Mouse (Mus musculus): ENCODE results near the gene Nav1. TPM values are rescaled to one million over a fixed set of nuclear protein-coding genes. Genes with fewer than 3 reads are reported as not detected.

Nav1 gene
- polyA plus RNA-seq, 1 experiment from 2014 or later: 1.1 TPM

GRCm38 (mm10) chr1:135430669-135431017 is 176.5 kb downstream of the Nav1 start:
- Histone ChIP-seq H3K4me2 (ENCODE audit: low read depth, low read length) (peak overlapping the region; percentile 79), H3K9me3 (replicated peaks; ENCODE audit: control insufficient read depth, low read length) (no peaks in the 10 kb centered on the region), H3K27me3 (ENCODE audit: control insufficient read depth, insufficient read depth, low read depth, low read length) (no peaks in the 10 kb centered on the region), H3K27ac (ENCODE audit: low read length) (no peak overlapping the region), H3K9ac (ENCODE audit: low read depth, low read length) (peak overlapping the region; percentile 58), H3K36me3 (ENCODE audit: control insufficient read depth, insufficient read depth) (no peaks in the 10 kb centered on the region), H3K4me3 (ENCODE audit: low read depth, low read length) (peak overlapping the region; percentile 73), H3K4me1 (ENCODE audit: control insufficient read depth, low read depth, low read length) (peaks cover 14% of the 10 kb centered on the region)
- 3% methylated on average over 14 of the region's 14 CpGs for WGBS (ENCODE audit: insufficient replicate concordance)
- ATAC-seq (ENCODE audit: low read depth): peak; percentile 61

- peak within 1 kb of the TSS; percentile 69 for H3K9ac ChIP-seq (ENCODE audit: low read depth, low read length)
- ATAC-seq (ENCODE audit: low read depth): peak; percentile 96
- H3K36me3 ChIP-seq (ENCODE audit: control insufficient read depth, insufficient read depth): no peaks in the 10 kb centered on the region
- H3K27ac ChIP-seq (ENCODE audit: low read length): no peak within 1 kb of the TSS
- no peaks in the 10 kb centered on the region for H3K9me3 ChIP-seq (replicated peaks; ENCODE audit: control insufficient read depth, low read length)
- peak within 1 kb of the TSS; percentile 79 for H3K4me2 ChIP-seq (ENCODE audit: low read depth, low read length)
- under 1% methylated on average over 65 of the region's 65 CpGs for WGBS (ENCODE audit: insufficient replicate concordance)
- H3K4me3 ChIP-seq (ENCODE audit: low read depth, low read length): peak within 1 kb of the TSS; percentile 73
- no peaks in the 10 kb centered on the region for H3K27me3 ChIP-seq (ENCODE audit: control insufficient read depth, insufficient read depth, low read depth, low read length)
- peaks cover 14% of the 10 kb centered on the region for H3K4me1 ChIP-seq (ENCODE audit: control insufficient read depth, low read depth, low read length)
Observed at GRCm38 (mm10) chr1:135429901-135430668, 177.0 kb downstream of the Nav1 start, which contains the start of gene Ipo9. Gene Ipo9, minus strand, starts transcription at chr1:135430499.

GRCm38 (mm10) chr1:135427390-135427789 is 179.7 kb downstream of the Nav1 start:
- H3K4me3 ChIP-seq (ENCODE audit: low read depth, low read length): no peak overlapping the region
- peaks cover 14% of the 10 kb centered on the region for H3K4me1 ChIP-seq (ENCODE audit: control insufficient read depth, low read depth, low read length)
- no peaks in the 10 kb centered on the region for H3K9me3 ChIP-seq (replicated peaks; ENCODE audit: control insufficient read depth, low read length)
- no peak for ATAC-seq (ENCODE audit: low read depth)
- no peaks in the 10 kb centered on the region for H3K27me3 ChIP-seq (ENCODE audit: control insufficient read depth, insufficient read depth, low read depth, low read length)
- H3K4me2 ChIP-seq (ENCODE audit: low read depth, low read length): no peak overlapping the region
- H3K36me3 ChIP-seq (ENCODE audit: control insufficient read depth, insufficient read depth): no peaks in the 10 kb centered on the region
- WGBS (ENCODE audit: insufficient replicate concordance): 64% methylated on average over 6 of the region's 6 CpGs
- H3K9ac ChIP-seq (ENCODE audit: low read depth, low read length): no peak overlapping the region
- H3K27ac ChIP-seq (ENCODE audit: low read length): no peak overlapping the region

- Histone ChIP-seq H3K27me3 (ENCODE audit: control insufficient read depth, insufficient read depth, low read depth, low read length) (no peaks in the 10 kb centered on the region), H3K9me3 (replicated peaks; ENCODE audit: control insufficient read depth, low read length) (no peaks in the 10 kb centered on the region), H3K4me3 (ENCODE audit: low read depth, low read length) (no peak overlapping the region), H3K4me1 (ENCODE audit: control insufficient read depth, low read depth, low read length) (peaks cover 14% of the 10 kb centered on the region), H3K27ac (ENCODE audit: low read length) (no peak overlapping the region), H3K4me2 (ENCODE audit: low read depth, low read length) (no peak overlapping the region), H3K36me3 (ENCODE audit: control insufficient read depth, insufficient read depth) (no peaks in the 10 kb centered on the region), H3K9ac (ENCODE audit: low read depth, low read length) (no peak overlapping the region)
- 85% methylated on average over 10 of the region's 10 CpGs for WGBS (ENCODE audit: insufficient replicate concordance)
- no peak for ATAC-seq (ENCODE audit: low read depth)
Observed at GRCm38 (mm10) chr1:135426645-135427044, 180.4 kb downstream of the Nav1 start.

- H3K36me3 ChIP-seq (ENCODE audit: control insufficient read depth, insufficient read depth): peaks cover 12% of the 10 kb centered on the region
- no peaks in the 10 kb centered on the region for H3K9me3 ChIP-seq (replicated peaks; ENCODE audit: control insufficient read depth, low read length)
- WGBS (ENCODE audit: insufficient replicate concordance): 73% methylated on average over 6 of the region's 6 CpGs
- H3K9ac ChIP-seq (ENCODE audit: low read depth, low read length): no peak overlapping the region
- H3K4me3 ChIP-seq (ENCODE audit: low read depth, low read length): no peak overlapping the region
- H3K4me2 ChIP-seq (ENCODE audit: low read depth, low read length): no peak overlapping the region
- H3K4me1 ChIP-seq (ENCODE audit: control insufficient read depth, low read depth, low read length): no peaks in the 10 kb centered on the region
- H3K27ac ChIP-seq (ENCODE audit: low read length): no peak overlapping the region
- ATAC-seq (ENCODE audit: low read depth): no peak
- no peaks in the 10 kb centered on the region for H3K27me3 ChIP-seq (ENCODE audit: control insufficient read depth, insufficient read depth, low read depth, low read length)
Observed at GRCm38 (mm10) chr1:135422772-135423171, 184.3 kb downstream of the Nav1 start.

- Histone ChIP-seq H3K4me1 (ENCODE audit: control insufficient read depth, low read depth, low read length) (no peaks in the 10 kb centered on the region), H3K36me3 (ENCODE audit: control insufficient read depth, insufficient read depth) (peaks cover 26% of the 10 kb centered on the region), H3K27me3 (ENCODE audit: control insufficient read depth, insufficient read depth, low read depth, low read length) (no peaks in the 10 kb centered on the region), H3K9ac (ENCODE audit: low read depth, low read length) (no peak overlapping the region), H3K4me2 (ENCODE audit: low read depth, low read length) (no peak overlapping the region), H3K9me3 (replicated peaks; ENCODE audit: control insufficient read depth, low read length) (no peaks in the 10 kb centered on the region), H3K4me3 (ENCODE audit: low read depth, low read length) (no peak overlapping the region), H3K27ac (ENCODE audit: low read length) (no peak overlapping the region)
- ATAC-seq (ENCODE audit: low read depth): no peak
Observed at GRCm38 (mm10) chr1:135413996-135414395, 193.1 kb downstream of the Nav1 start.

- H3K36me3 ChIP-seq (ENCODE audit: control insufficient read depth, insufficient read depth): peaks cover 17% of the 10 kb centered on the region
- H3K9ac ChIP-seq (ENCODE audit: low read depth, low read length): no peak overlapping the region
- no peak overlapping the region for H3K27ac ChIP-seq (ENCODE audit: low read length)
- no peak for ATAC-seq (ENCODE audit: low read depth)
- no peaks in the 10 kb centered on the region for H3K9me3 ChIP-seq (replicated peaks; ENCODE audit: control insufficient read depth, low read length)
- 85% methylated on average over 4 of the region's 4 CpGs for WGBS (ENCODE audit: insufficient replicate concordance)
- H3K27me3 ChIP-seq (ENCODE audit: control insufficient read depth, insufficient read depth, low read depth, low read length): no peaks in the 10 kb centered on the region
- no peaks in the 10 kb centered on the region for H3K4me1 ChIP-seq (ENCODE audit: control insufficient read depth, low read depth, low read length)
- no peak overlapping the region for H3K4me2 ChIP-seq (ENCODE audit: low read depth, low read length)
- no peak overlapping the region for H3K4me3 ChIP-seq (ENCODE audit: low read depth, low read length)
Observed at GRCm38 (mm10) chr1:135412130-135412529, 195.0 kb downstream of the Nav1 start.

GRCm38 (mm10) chr1:135410967-135411366 is 196.1 kb downstream of the Nav1 start:
- H3K9me3 ChIP-seq (replicated peaks; ENCODE audit: control insufficient read depth, low read length): no peaks in the 10 kb centered on the region
- peak; percentile 37; the same call in 1 of the 2 replicates for ATAC-seq (ENCODE audit: low read depth)
- H3K27me3 ChIP-seq (ENCODE audit: control insufficient read depth, insufficient read depth, low read depth, low read length): no peaks in the 10 kb centered on the region
- no peak overlapping the region for H3K27ac ChIP-seq (ENCODE audit: low read length)
- 51% methylated on average over 2 of the region's 2 CpGs for WGBS (ENCODE audit: insufficient replicate concordance)
- no peak overlapping the region for H3K9ac ChIP-seq (ENCODE audit: low read depth, low read length)
- H3K4me2 ChIP-seq (ENCODE audit: low read depth, low read length): no peak overlapping the region
- H3K36me3 ChIP-seq (ENCODE audit: control insufficient read depth, insufficient read depth): peaks cover 18% of the 10 kb centered on the region
- no peak overlapping the region for H3K4me3 ChIP-seq (ENCODE audit: low read depth, low read length)
- H3K4me1 ChIP-seq (ENCODE audit: control insufficient read depth, low read depth, low read length): no peaks in the 10 kb centered on the region

GRCm38 (mm10) chr1:135408973-135409372 is 198.1 kb downstream of the Nav1 start:
- peaks cover 29% of the 10 kb centered on the region for H3K36me3 ChIP-seq (ENCODE audit: control insufficient read depth, insufficient read depth)
- H3K27me3 ChIP-seq (ENCODE audit: control insufficient read depth, insufficient read depth, low read depth, low read length): no peaks in the 10 kb centered on the region
- no peak for ATAC-seq (ENCODE audit: low read depth)
- H3K9me3 ChIP-seq (replicated peaks; ENCODE audit: control insufficient read depth, low read length): no peaks in the 10 kb centered on the region
- no peak overlapping the region for H3K27ac ChIP-seq (ENCODE audit: low read length)
- 84% methylated on average over 4 of the region's 4 CpGs for WGBS (ENCODE audit: insufficient replicate concordance)
- H3K9ac ChIP-seq (ENCODE audit: low read depth, low read length): no peak overlapping the region
- no peak overlapping the region for H3K4me3 ChIP-seq (ENCODE audit: low read depth, low read length)
- no peaks in the 10 kb centered on the region for H3K4me1 ChIP-seq (ENCODE audit: control insufficient read depth, low read depth, low read length)
- H3K4me2 ChIP-seq (ENCODE audit: low read depth, low read length): no peak overlapping the region
